Mouse (Mus musculus) stomach, embryonic 14.5 days (tissue): ENCODE measurements around the gene Smyd1. TPM values are rescaled to one million over a fixed set of nuclear protein-coding genes. Genes with fewer than 3 reads are reported as not detected.
"Not testable (repeated sequence)": the region's sequence is repeated elsewhere in the genome, so short reads cannot be mapped to it uniquely, and the experiment has no call there.

Source experiments
- ATAC-seq: fragments of 200-750 bp; cut with Nextera tagmentation; 2 replicates; pipeline ENCODE4 v1.8.0; 2017; ENCODE audit warnings: low read depth, moderate TSS enrichment; ENCODE audit not compliant: insufficient number of reproducible peaks, insufficient read depth, low FRiP score
- H3K27ac ChIP-seq: fragments of 300-500 bp; sonication (generic); 2 replicates; pipeline ENCODE4 v1.5.1; 2014; ENCODE audit warnings: mild to moderate bottlenecking, low read length, moderate library complexity, mixed read lengths
- H3K27me3 ChIP-seq: fragments of 300-500 bp; sonication (generic); 2 replicates; pipeline ENCODE4 v1.6.1; 2014; ENCODE audit warnings: low read length, control low read depth, mixed read lengths; ENCODE audit not compliant: control insufficient read depth, insufficient read depth
- H3K36me3 ChIP-seq: fragments of 300-500 bp; sonication (generic); 2 replicates; pipeline ENCODE4 v1.6.1; 2014; ENCODE audit warnings: mild to moderate bottlenecking, control low read depth, low read length, moderate library complexity, mixed read lengths; ENCODE audit not compliant: control insufficient read depth, insufficient read depth
- H3K4me1 ChIP-seq: fragments of 300-500 bp; sonication (generic); 2 replicates; pipeline ENCODE4 v1.6.1; 2014; ENCODE audit warnings: low read length, control low read depth, mixed read lengths; ENCODE audit not compliant: control insufficient read depth, insufficient read depth
- H3K4me2 ChIP-seq: fragments of 300-500 bp; sonication (generic); replicated peaks from 2 replicates; pipeline ENCODE4 v1.6.1; 2014; ENCODE audit warnings: low read depth, low read length, control low read depth
- H3K4me3 ChIP-seq: fragments of 300-500 bp; sonication (generic); 2 replicates; pipeline ENCODE4 v1.5.1; 2014; ENCODE audit warnings: low read depth, low read length, control low read depth
- H3K9ac ChIP-seq: fragments of 300-500 bp; sonication (generic); replicated peaks from 2 replicates; pipeline ENCODE4 v1.6.1; 2014; ENCODE audit warnings: low read depth, mild to moderate bottlenecking, control low read depth, low read length, moderate library complexity, mixed read lengths
- H3K9me3 ChIP-seq: fragments of 300-500 bp; sonication (generic); 2 replicates; pipeline ENCODE4 v1.6.1; 2016; ENCODE audit warnings: low read depth, low read length, control low read depth; ENCODE audit not compliant: control insufficient read depth
- WGBS: fragments of 180-500 bp; shearing (Covaris S2); extraction: QIAGEN DNeasy Blood & Tissue Kit; methylation state at CpG from one replicate; pipeline ENCODE4 v1.1.7; 2014; 5-methylcytosine and 5-hydroxymethylcytosine counted together
- polyA plus RNA-seq: library from polyadenylated mRNA; unstranded; fragments of >200 nt; fragmentation: Nextera tagmentation; extraction: Ambion mirVana; gene quantifications from 2 replicates; pipeline ENCODE4 v1.2.1, GENCODE M21; 2014

Smyd1 gene
- polyA plus RNA-seq, 1 experiment from 2014 or later = 0.78 TPM

- Histone ChIP-seq H3K36me3 (no peaks in the 10 kb centered on the region), H3K27me3 (no peaks in the 10 kb centered on the region), H3K4me3 (no peak overlapping the region), H3K9ac (no peak overlapping the region), H3K4me1 (no peaks in the 10 kb centered on the region), H3K27ac (no peak overlapping the region), H3K4me2 (no peak overlapping the region), H3K9me3 (no peaks in the 10 kb centered on the region)
- no peak for ATAC-seq
- 88% methylated on average over 11 of the region's 11 CpGs for WGBS
Observed at GRCm38 (mm10) chr6:71333578-71334273, 11.7 kb upstream of the Smyd1 start.

DNA sequence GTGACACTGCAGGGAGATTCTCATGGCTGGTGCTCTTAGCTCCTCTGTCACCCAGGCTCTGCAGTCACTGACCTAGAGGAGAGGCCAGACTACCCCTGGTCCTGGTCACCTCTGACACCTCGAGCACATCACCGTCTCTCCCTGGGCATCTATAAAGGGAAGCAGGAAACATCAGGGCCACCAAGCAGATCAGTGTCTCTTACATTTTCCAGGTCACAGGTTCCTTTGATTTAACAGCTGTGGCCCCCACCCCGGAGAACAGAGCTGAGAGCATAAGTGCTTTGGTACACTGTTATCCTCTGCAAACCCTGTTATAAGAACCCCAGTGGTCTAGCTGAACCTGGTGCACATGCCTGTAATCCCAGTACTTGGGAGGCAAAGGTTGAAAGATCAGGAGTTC, 11.0 kb upstream of the Smyd1 start:
- ATAC-seq = no peak
- 85% methylated on average over 3 of the region's 3 CpGs for WGBS

DNA sequence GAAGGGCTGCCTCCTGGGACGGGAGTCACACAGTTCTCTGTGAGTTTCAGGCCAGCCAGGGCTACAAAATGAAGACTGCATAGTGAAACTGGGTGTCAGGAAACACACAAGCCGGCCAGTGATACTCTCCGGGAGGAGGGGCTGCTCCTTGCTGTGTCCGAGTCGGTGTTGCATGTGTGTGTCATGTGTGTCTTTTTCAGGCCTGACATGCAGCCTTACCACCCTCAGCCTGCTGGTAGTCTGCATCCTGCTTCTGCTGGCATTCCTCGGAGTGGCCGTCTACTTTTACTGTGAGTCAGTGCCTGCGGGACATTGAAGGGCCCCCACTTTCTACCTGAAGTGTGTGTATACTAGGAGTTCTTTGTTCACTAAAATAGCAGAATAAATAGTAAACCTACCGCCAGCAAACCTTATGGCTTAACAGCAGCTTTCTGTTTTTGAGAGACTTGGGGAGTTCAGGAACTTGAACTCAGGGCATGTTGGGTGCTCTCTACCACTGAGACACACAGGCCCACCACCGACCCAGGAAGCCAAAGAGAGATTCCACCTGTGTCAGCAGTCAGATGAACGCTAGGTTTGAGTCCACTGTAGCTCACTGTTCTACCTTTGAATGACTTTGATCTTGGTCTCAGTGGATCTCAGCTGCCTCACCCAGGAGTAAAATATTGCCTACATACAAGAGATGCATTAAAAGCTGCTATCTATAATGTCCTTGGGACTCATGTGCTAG, 10.4 kb upstream of the Smyd1 start:
- Histone ChIP-seq H3K4me2 (no peak overlapping the region), H3K4me3 (no peak overlapping the region), H3K9ac (no peak overlapping the region), H3K9me3 (no peaks in the 10 kb centered on the region), H3K27ac (no peak overlapping the region), H3K36me3 (no peaks in the 10 kb centered on the region), H3K4me1 (no peaks in the 10 kb centered on the region), H3K27me3 (no peaks in the 10 kb centered on the region)
- no peak for ATAC-seq
- WGBS = 81% methylated on average over 11 of the region's 11 CpGs

More for the DNA sequence above, 11.0 kb upstream of the Smyd1 start:
- H3K4me1 ChIP-seq = no peaks in the 10 kb centered on the region
- no peak overlapping the region for H3K27ac ChIP-seq
- H3K9ac ChIP-seq = no peak overlapping the region
- H3K4me2 ChIP-seq = no peak overlapping the region
- H3K27me3 ChIP-seq = no peaks in the 10 kb centered on the region
- no peak overlapping the region for H3K4me3 ChIP-seq
- no peaks in the 10 kb centered on the region for H3K36me3 ChIP-seq
- no peaks in the 10 kb centered on the region for H3K9me3 ChIP-seq

- not testable (repeated sequence) for H3K4me1 ChIP-seq, H3K36me3 ChIP-seq, ATAC-seq, H3K9ac ChIP-seq, H3K9me3 ChIP-seq, H3K27ac ChIP-seq, H3K4me2 ChIP-seq, H3K27me3 ChIP-seq, H3K4me3 ChIP-seq
- WGBS = 84% methylated on average over 2 of the region's 4 CpGs
Observed at GRCm38 (mm10) chr6:71331491-71331890, 9.5 kb upstream of the Smyd1 start.

DNA sequence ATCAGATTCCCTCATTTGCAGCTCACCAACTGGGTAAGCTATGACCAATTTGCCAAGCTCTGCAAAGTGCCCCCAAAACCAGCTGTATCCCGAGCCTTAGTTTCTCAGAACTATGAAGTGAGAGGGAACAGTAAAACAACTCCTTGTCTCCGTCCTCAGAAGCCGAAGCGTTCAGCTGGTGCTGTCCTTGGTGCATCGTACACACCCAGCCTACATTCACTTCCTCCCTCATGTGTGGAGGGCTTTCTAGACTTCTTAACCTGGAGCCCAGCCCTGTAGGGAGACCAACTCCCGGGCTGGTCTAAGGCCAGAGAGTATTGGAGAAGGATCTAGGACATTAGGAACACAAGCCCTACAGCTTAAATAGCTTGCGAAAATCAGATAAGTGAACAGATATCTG, 8.5 kb upstream of the Smyd1 start:
- no peak overlapping the region for H3K27ac ChIP-seq
- no peaks in the 10 kb centered on the region for H3K36me3 ChIP-seq
- no peak overlapping the region for H3K4me2 ChIP-seq
- H3K9me3 ChIP-seq = no peaks in the 10 kb centered on the region
- ATAC-seq = no peak
- no peak overlapping the region for H3K9ac ChIP-seq
- 78% methylated on average over 7 of the region's 7 CpGs for WGBS
- no peaks in the 10 kb centered on the region for H3K27me3 ChIP-seq
- H3K4me1 ChIP-seq = no peaks in the 10 kb centered on the region
- no peak overlapping the region for H3K4me3 ChIP-seq

DNA sequence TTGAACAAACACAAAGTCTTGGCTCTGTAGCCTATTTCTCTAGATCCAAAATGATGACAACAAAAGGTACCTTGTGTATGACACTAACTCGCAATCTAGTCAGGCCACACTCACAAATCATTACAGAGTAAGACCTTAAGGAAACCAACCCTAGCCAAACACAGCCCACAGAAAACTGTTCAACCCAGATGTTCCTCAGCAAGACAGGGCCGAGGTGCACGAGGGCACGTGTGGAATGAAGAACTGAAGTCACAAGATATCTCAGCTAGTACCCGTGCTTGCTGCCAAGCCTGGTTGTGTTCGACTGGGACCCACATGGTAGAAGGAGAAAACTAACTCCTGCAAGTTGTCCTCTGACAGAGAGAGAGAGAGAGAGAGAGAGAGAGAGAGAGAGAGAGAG, 7.8 kb upstream of the Smyd1 start:
- 79% methylated on average over 6 of the region's 6 CpGs for WGBS
- Histone ChIP-seq H3K4me1 (no peaks in the 10 kb centered on the region), H3K4me2 (no peak overlapping the region), H3K27ac (no peak overlapping the region), H3K9me3 (no peaks in the 10 kb centered on the region), H3K4me3 (no peak overlapping the region), H3K36me3 (no peaks in the 10 kb centered on the region), H3K27me3 (no peaks in the 10 kb centered on the region), H3K9ac (no peak overlapping the region)
- no peak for ATAC-seq

DNA sequence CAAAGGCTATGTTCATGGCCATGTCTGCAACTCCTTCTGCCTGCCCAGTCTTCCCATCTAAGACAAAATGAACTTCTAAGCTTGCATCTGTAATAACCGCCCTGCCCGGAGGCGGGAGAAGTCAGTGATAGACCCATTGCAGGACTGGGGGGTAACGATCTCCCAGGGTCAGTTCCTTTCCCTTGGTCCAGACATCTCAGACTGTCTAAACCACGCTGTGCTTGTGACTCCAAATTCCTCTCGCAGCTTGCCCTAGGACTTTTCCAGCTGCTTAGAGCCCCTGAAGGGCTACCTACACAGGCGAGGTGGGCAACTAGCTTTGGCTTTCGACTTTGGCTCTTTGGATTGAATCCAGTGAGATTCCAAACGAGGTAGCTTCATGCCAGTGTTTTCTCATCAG, 2.8 kb upstream of the Smyd1 start:
- no peaks in the 10 kb centered on the region for H3K27me3 ChIP-seq
- WGBS = 87% methylated on average over 9 of the region's 9 CpGs
- no peaks in the 10 kb centered on the region for H3K36me3 ChIP-seq
- no peak for ATAC-seq
- H3K4me2 ChIP-seq = no peak overlapping the region
- no peak overlapping the region for H3K9ac ChIP-seq
- H3K4me1 ChIP-seq = no peaks in the 10 kb centered on the region
- no peaks in the 10 kb centered on the region for H3K9me3 ChIP-seq
- no peak overlapping the region for H3K4me3 ChIP-seq
- H3K27ac ChIP-seq = no peak overlapping the region

- no peaks in the 10 kb centered on the region for H3K36me3 ChIP-seq
- H3K27me3 ChIP-seq = no peaks in the 10 kb centered on the region
- H3K9me3 ChIP-seq = no peaks in the 10 kb centered on the region
- H3K4me1 ChIP-seq = no peaks in the 10 kb centered on the region
- no peak within 1 kb of the TSS for H3K4me2 ChIP-seq
- 77% methylated on average over 7 of the region's 7 CpGs for WGBS
- no peak within 1 kb of the TSS for H3K4me3 ChIP-seq
- H3K27ac ChIP-seq = no peak within 1 kb of the TSS
- ATAC-seq = no peak
- no peak within 1 kb of the TSS for H3K9ac ChIP-seq
Observed at GRCm38 (mm10) chr6:71322491-71322921, 473 bp upstream of the Smyd1 start, which contains the start of gene Cd8b1. TSS of gene Cd8b1 (plus strand) at chr6:71322788.
